ENCODE assay signal across 10 mouse cellular contexts in the genomic region with DNA sequence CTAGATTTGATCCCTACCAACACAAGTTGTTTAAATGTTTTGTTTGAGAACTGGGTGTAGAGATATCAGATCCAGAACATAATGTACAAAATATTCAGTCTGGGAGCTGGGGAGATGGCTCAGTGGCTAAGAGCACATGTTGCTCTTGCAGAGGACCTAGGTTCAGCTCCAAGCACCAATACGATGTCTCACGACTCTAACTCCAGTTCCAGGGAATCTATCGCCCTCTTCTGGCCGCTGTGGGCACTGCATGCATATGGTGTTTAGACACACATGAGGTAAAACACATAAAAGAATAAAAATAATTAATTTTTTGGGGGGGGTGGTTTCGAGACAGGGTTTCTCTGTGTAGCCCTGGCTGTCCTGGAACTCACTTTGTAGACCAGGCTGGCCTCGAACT. TPM values are rescaled to one million over a fixed set of nuclear protein-coding genes. Genes with fewer than 3 reads are reported as not detected.
DNase-seq lines count a peak whose midpoint lies in the region; ATAC-seq and TF ChIP-seq lines count a peak whose summit lies in the region.
"Had no signal": no experiment of that assay in that cellular context is flagged by ENCODE, and none has a peak within 500 bp of the region (broad histone marks: within the 10 kb centered on the region; RNA-seq: fewer than 3 reads in every experiment).

No protein-coding gene starts in this region.

- no peak overlapping the region for H3K27ac ChIP-seq in hindbrain, postnatal 0 days
- H3K27ac ChIP-seq in hindbrain, embryonic 16.5 days (ENCODE audit: low read depth, low read length) = no peak overlapping the region
- no peak overlapping the region for H3K27ac ChIP-seq in lung, embryonic 14.5 days (ENCODE audit: low read depth)
- no peak overlapping the region for H3K27ac ChIP-seq in forebrain, embryonic 13.5 days
- H3K27ac ChIP-seq: limb, embryonic 15.5 days; stomach, embryonic 15.5 days had no signal

- ATAC-seq in hindbrain, postnatal 0 days = no peak
- ATAC-seq in hindbrain, embryonic 16.5 days = no peak
- ATAC-seq in lung, embryonic 14.5 days (ENCODE audit: insufficient read depth) = no peak
- no peak for ATAC-seq in forebrain, embryonic 13.5 days

- peak; percentile 60 for TF ChIP-seq CTCF in hindbrain, postnatal 0 days (IDR thresholded peaks at IDR 0.05; ENCODE audit: low read depth)
- peak; percentile 74 for TF ChIP-seq CTCF in lung, embryonic 14.5 days (IDR thresholded peaks at IDR 0.05; ENCODE audit: low read depth)

- no peak overlapping the region for H3K9ac ChIP-seq in hindbrain, postnatal 0 days (replicated peaks; ENCODE audit: low read length)
- H3K9ac ChIP-seq in hindbrain, embryonic 16.5 days (ENCODE audit: low read depth, low read length) = no peak overlapping the region
- no peak overlapping the region for H3K9ac ChIP-seq in lung, embryonic 14.5 days
- H3K9ac ChIP-seq in forebrain, embryonic 13.5 days = no peak overlapping the region
- H3K9ac ChIP-seq: limb, embryonic 15.5 days; stomach, embryonic 15.5 days had no signal

- H3K4me2 ChIP-seq in hindbrain, postnatal 0 days (ENCODE audit: low read depth, low read length) = no peak overlapping the region
- no peak overlapping the region for H3K4me2 ChIP-seq in hindbrain, embryonic 16.5 days (ENCODE audit: low read length)
- no peak overlapping the region for H3K4me2 ChIP-seq in lung, embryonic 14.5 days
- H3K4me2 ChIP-seq in forebrain, embryonic 13.5 days = no peak overlapping the region
- H3K4me2 ChIP-seq: limb, embryonic 15.5 days; stomach, embryonic 15.5 days had no signal

- no peak for DNase-seq in hindbrain, postnatal 0 days (ENCODE audit: low spot score)
- DNase-seq in CD4-positive helper T cell, adult 2 months (ENCODE audit: low read depth, low spot score) = peak; percentile 60
- peak; percentile 69 for DNase-seq in NIH3T3 (ENCODE audit: low read depth)
- peak; percentile 68 for DNase-seq in lung, embryonic 14.5 days
- peak; percentile 68 for DNase-seq in testis, postnatal 14 days (ENCODE audit: low spot score)

- H3K9me3 ChIP-seq in hindbrain, postnatal 0 days (ENCODE audit: low read length) = no peaks in the 10 kb centered on the region
- H3K9me3 ChIP-seq in hindbrain, embryonic 16.5 days (ENCODE audit: control insufficient read depth, low read length) = no peaks in the 10 kb centered on the region
- H3K9me3 ChIP-seq in lung, embryonic 14.5 days (ENCODE audit: low read depth, low read length) = no peaks in the 10 kb centered on the region
- H3K9me3 ChIP-seq in forebrain, embryonic 13.5 days (replicated peaks) = no peaks in the 10 kb centered on the region
- H3K9me3 ChIP-seq: limb, embryonic 15.5 days; stomach, embryonic 15.5 days had no signal

- no peaks in the 10 kb centered on the region for H3K36me3 ChIP-seq in hindbrain, postnatal 0 days (ENCODE audit: insufficient read depth, low read length)
- H3K36me3 ChIP-seq in hindbrain, embryonic 16.5 days (ENCODE audit: control insufficient read depth, insufficient read depth, low read length) = no peaks in the 10 kb centered on the region
- H3K36me3 ChIP-seq in lung, embryonic 14.5 days (ENCODE audit: insufficient read depth) = no peaks in the 10 kb centered on the region
- H3K36me3 ChIP-seq in forebrain, embryonic 13.5 days (ENCODE audit: poor library complexity, severe bottlenecking) = no peaks in the 10 kb centered on the region
- H3K36me3 ChIP-seq: limb, embryonic 15.5 days; stomach, embryonic 15.5 days had no signal

- 55% methylated on average over 6 of the region's 6 CpGs for WGBS in hindbrain, postnatal 0 days
- 45% methylated on average over 6 of the region's 6 CpGs for WGBS in hindbrain, embryonic 16.5 days
- WGBS in lung, embryonic 14.5 days = 53% methylated on average over 6 of the region's 6 CpGs
- 47% methylated on average over 6 of the region's 6 CpGs for WGBS in forebrain, embryonic 13.5 days

- no peaks in the 10 kb centered on the region for H3K4me1 ChIP-seq in hindbrain, postnatal 0 days (ENCODE audit: insufficient read depth, low read length)
- no peaks in the 10 kb centered on the region for H3K4me1 ChIP-seq in hindbrain, embryonic 16.5 days (ENCODE audit: control insufficient read depth, insufficient read depth, low read depth, low read length)
- H3K4me1 ChIP-seq in lung, embryonic 14.5 days (ENCODE audit: insufficient read depth) = peaks cover 12% of the 10 kb centered on the region; the same call in 1 of the 2 replicates
- no peaks in the 10 kb centered on the region for H3K4me1 ChIP-seq in forebrain, embryonic 13.5 days

- no peaks in the 10 kb centered on the region for H3K27me3 ChIP-seq in hindbrain, postnatal 0 days (ENCODE audit: insufficient read depth, low read length)
- no peaks in the 10 kb centered on the region for H3K27me3 ChIP-seq in hindbrain, embryonic 16.5 days (replicated peaks; ENCODE audit: control insufficient read depth, insufficient read depth, low read length)
- no peaks in the 10 kb centered on the region for H3K27me3 ChIP-seq in lung, embryonic 14.5 days (ENCODE audit: insufficient read depth, low read length)
- no peaks in the 10 kb centered on the region for H3K27me3 ChIP-seq in forebrain, embryonic 13.5 days
- H3K27me3 ChIP-seq: limb, embryonic 15.5 days; stomach, embryonic 15.5 days had no signal

- no peak overlapping the region for H3K4me3 ChIP-seq in hindbrain, postnatal 0 days (ENCODE audit: low read length)
- H3K4me3 ChIP-seq in hindbrain, embryonic 16.5 days (ENCODE audit: low read length) = no peak overlapping the region
- no peak overlapping the region for H3K4me3 ChIP-seq in lung, embryonic 14.5 days (ENCODE audit: low read depth, low read length)
- no peak overlapping the region for H3K4me3 ChIP-seq in forebrain, embryonic 13.5 days
- H3K4me3 ChIP-seq: erythroblast, embryonic 14.5 days; limb, embryonic 15.5 days; stomach, embryonic 15.5 days had no signal

RNA-seq across cellular contexts. Expression of a gene that starts 23.3 kb away (rescaled TPM):
- 33.7 and 34.3 TPM in 2 replicates for total RNA-seq in hindbrain, postnatal 0 days (2014; rRNA removed)
- 23.8 and 28.1 TPM in 2 replicates for polyA plus RNA-seq in hindbrain, postnatal 0 days (2015; fragmentation: Nextera tagmentation; extraction: Ambion mirVana)
- 37.0 and 41.3 TPM in 2 replicates for polyA plus RNA-seq in hindbrain, embryonic 16.5 days (2015; fragmentation: Nextera tagmentation; extraction: Ambion mirVana)
- polyA plus RNA-seq in lung, embryonic 14.5 days (2014; fragmentation: Nextera tagmentation; extraction: Ambion mirVana) = 13.8 and 14.2 TPM in 2 replicates
- polyA plus RNA-seq in forebrain, embryonic 13.5 days (2015; fragmentation: Nextera tagmentation; extraction: Ambion mirVana) = 31.6 and 38.5 TPM in 2 replicates

RNA-seq across cellular contexts. Expression of a gene that starts 42.5 kb away (rescaled TPM):
- not detected in 2 replicates for total RNA-seq in hindbrain, postnatal 0 days (2014; rRNA removed)
- polyA plus RNA-seq in hindbrain, postnatal 0 days (2015; fragmentation: Nextera tagmentation; extraction: Ambion mirVana) = 1.6 and 6.1 TPM in 2 replicates
- polyA plus RNA-seq in hindbrain, embryonic 16.5 days (2015; fragmentation: Nextera tagmentation; extraction: Ambion mirVana) = 3.9 and 5.3 TPM in 2 replicates
- 0.58 and 1.2 TPM in 2 replicates for polyA plus RNA-seq in lung, embryonic 14.5 days (2014; fragmentation: Nextera tagmentation; extraction: Ambion mirVana)
- polyA plus RNA-seq in forebrain, embryonic 13.5 days (2015; fragmentation: Nextera tagmentation; extraction: Ambion mirVana) = 3.5 and 10.1 TPM in 2 replicates
